Mouse (Mus musculus): ENCODE data around the gene Palm3.

Gene Palm3

GRCm38 (mm10) chr8:84066291-84066930, 45.1 kb downstream of the Palm3 start, which contains the start of gene Rfx1:
Gene Rfx1 (plus strand): TSS chr8:84066834.
- DNase-seq (ENCODE audit: low spot score in 2 of 2): peak; percentile 99 to 100

DNA sequence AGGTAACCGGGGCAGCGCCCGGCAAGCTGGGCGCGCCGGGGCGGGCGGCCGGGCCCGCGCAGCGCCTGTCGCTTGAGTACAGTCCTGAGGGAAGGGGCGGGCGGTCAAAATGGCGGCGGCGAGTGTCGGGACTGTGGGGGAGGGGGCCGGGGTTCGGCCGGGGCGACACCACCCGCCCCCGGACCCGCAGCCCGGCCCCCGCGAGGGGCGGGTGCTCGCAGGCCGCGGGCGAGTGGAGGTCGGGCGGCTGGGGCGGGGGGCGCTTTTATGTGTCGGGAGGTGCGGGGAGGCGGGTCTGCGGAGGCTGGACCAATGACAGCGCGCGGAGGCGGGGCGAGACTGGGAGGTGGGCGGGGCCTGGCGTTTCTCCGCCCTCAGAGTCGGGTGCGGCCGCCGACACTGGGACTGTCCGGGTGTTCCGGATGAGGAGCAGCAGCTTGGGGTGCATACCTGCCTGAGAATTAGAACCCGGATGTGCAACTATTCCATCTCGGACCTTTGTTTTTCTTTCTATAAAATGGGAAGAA, 45.8 kb downstream of the Palm3 start:
- peak; percentile 88 to 95 for DNase-seq (ENCODE audit: low spot score in 2 of 2)

DNA sequence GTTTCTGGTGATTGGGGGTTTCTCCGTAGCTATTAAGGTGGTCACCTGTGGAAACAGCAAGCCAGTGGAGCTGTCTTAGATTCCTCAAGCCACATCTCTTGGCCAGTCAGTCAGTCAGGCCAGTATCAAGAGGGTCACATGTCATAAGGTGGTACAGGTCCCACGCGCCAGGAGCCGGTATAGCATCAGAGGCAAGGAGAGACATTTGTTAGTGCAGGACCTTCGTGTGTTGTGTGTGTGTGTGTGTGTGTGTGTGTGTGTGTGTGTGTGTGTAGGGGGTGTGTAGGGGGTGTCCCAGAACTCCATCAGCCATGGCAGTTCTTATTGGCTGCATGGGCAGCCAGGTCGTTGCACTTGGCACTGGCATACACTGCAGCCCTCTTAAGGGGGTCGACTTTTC, 46.6 kb downstream of the Palm3 start:
- no peak for DNase-seq (ENCODE audit: low spot score in 2 of 2)

GRCm38 (mm10) chr8:84068316-84069035, 47.2 kb downstream of the Palm3 start:
- no peak for DNase-seq (ENCODE audit: low spot score in 2 of 2)

GRCm38 (mm10) chr8:84069169-84069568, 47.9 kb downstream of the Palm3 start:
- DNase-seq (ENCODE audit: low spot score in 2 of 2): no peak

DNA sequence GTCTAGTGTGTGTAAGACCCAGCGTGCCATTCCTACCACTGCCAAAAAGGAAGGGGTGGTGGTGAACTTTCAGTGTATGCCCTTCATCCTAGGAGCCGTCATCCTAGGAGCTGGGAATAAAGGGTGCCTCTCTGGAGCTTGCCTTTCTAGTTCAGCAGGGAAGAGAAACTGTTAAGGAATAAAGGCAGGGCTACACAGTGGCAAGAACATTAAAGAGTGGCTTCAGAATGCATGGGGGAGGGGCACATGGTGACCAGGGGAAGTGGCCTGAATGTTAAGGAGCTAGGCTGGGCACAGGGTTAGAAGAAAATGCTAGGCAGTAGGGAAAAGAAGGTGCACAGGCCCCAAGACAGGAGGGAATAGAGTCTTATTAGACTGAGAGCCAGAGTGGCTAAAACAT, 48.5 kb downstream of the Palm3 start:
- DNase-seq (ENCODE audit: low spot score in 2 of 2): no peak

DNA sequence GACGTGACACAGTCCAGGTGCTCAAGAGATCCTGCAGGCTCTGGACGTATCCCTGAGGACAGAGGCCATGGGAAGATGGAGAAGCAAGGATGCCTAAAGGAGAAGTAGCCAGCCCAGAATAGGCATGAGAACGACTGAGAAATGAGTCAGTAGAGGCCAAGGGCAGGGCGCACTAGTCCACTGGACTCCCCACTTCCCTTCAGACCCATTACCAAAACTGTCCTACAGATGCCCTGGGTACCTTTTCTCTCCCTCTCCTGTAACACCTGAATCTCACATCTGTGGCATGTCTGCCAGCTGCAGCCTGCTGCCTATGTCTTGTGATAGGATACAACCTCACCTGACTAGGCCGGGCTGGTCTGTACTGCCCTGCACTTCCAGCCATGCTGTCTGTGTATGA, 49.0 kb downstream of the Palm3 start:
- DNase-seq (ENCODE audit: low spot score in 2 of 2): no peak

- peak in 1 of 2 experiments; percentile 29 for DNase-seq (ENCODE audit: low spot score in 2 of 2)
Measured at GRCm38 (mm10) chr8:84070667-84071066, 49.4 kb downstream of the Palm3 start.

DNA sequence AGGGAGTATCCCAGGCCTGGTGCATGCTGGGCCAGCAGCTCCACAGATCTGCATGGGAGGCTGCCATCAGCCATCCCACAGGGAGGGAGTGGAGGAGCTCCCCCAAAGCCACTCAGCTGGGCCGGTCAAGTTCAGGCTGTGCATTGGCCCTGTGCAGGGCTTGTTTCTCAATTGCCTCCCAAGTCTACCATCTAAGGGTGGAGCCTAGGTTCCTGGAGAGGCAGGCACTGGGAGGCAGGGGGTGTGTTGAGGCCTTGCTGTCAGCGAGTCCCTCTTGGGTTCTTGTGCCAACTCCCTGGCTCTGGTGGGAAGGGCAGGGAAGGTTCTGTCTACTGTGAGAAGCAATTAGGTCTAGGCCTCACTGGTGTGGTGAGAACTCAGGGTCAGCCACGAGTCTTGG, 50.6 kb downstream of the Palm3 start:
- DNase-seq (ENCODE audit: low spot score in 2 of 2): no peak

- no peak for DNase-seq (ENCODE audit: low spot score in 2 of 2)
Measured at GRCm38 (mm10) chr8:84072321-84072720, 51.0 kb downstream of the Palm3 start.

- DNase-seq (ENCODE audit: low spot score in 2 of 2): no peak
Measured at GRCm38 (mm10) chr8:84073230-84073976, 52.1 kb downstream of the Palm3 start.

DNA sequence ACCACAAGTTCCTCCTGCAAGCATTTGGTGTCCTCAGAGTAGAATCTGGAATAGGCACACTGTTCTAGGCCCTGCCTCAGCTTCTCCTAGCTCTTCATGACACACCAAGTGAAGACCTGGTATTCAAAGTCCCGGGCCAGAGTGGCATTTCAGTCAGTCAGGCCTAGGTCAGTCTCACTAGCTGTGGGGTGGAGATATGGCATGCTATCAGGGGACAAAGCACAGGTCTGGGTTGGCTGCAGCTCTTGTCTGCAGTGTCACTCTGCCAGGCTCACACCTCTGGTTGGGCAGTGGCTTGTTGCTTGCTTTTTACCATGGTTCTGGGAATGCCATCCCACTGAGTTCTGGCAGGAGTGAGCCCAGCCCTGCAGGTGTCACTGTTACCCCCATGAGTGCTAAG, 55.1 kb downstream of the Palm3 start:
- DNase-seq (ENCODE audit: low spot score in 2 of 2): no peak

GRCm38 (mm10) chr8:84076849-84077248, 55.6 kb downstream of the Palm3 start:
- no peak for DNase-seq (ENCODE audit: low spot score in 2 of 2)

- DNase-seq (ENCODE audit: low spot score in 2 of 2): no peak
Measured at GRCm38 (mm10) chr8:84079206-84079605, 57.9 kb downstream of the Palm3 start.

All from frontal cortex, postnatal 14 days (tissue).